ENCODE assay signal across 24 mouse cellular contexts in the genomic region with DNA sequence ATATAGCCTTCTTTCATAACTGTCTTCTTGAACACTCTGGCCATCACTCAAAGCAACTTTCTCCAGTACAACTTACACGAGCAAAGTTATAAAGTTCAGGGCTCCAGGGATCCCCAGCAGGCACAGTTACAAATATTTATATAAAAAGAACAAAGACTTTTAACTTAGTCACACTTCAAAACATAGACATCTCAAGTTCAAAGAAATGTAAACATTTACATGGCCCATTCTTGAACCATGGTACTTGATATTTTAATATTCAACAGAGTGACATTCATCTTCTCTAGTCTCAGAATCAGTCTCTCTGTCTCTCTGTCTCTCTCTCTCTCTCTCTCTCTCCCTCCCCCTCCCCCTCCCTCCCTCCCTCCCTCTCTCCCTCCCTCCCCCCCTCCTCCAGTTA.
DNase-seq lines count a peak whose midpoint lies in the region; ATAC-seq and TF ChIP-seq lines count a peak whose summit lies in the region.
"Had no signal": no experiment of that assay in that cellular context is flagged by ENCODE, and none has a peak within 500 bp of the region (broad histone marks: within the 10 kb centered on the region; RNA-seq: fewer than 3 reads in every experiment).

No protein-coding gene starts in this region.

- H3K36me3 ChIP-seq in hindbrain, embryonic 12.5 days, result no peaks in the 10 kb centered on the region
- H3K36me3 ChIP-seq in hindbrain, embryonic 14.5 days (replicated peaks; ENCODE audit: control insufficient read depth, insufficient read depth), result no peaks in the 10 kb centered on the region
- H3K36me3 ChIP-seq in kidney, postnatal 0 days (ENCODE audit: insufficient read depth, low read length), result no peaks in the 10 kb centered on the region
- no peaks in the 10 kb centered on the region for H3K36me3 ChIP-seq in midbrain, embryonic 12.5 days
- no peaks in the 10 kb centered on the region for H3K36me3 ChIP-seq in midbrain, embryonic 11.5 days (ENCODE audit: control insufficient read depth, insufficient read depth, low read length)
- H3K36me3 ChIP-seq: forebrain, embryonic 10.5 days; intestine, embryonic 15.5 days; limb, embryonic 10.5 days; liver, embryonic 15.5 days had no signal

- no peak overlapping the region for H3K4me3 ChIP-seq in hindbrain, embryonic 12.5 days
- no peak overlapping the region for H3K4me3 ChIP-seq in hindbrain, embryonic 14.5 days (replicated peaks; ENCODE audit: low read length)
- H3K4me3 ChIP-seq in kidney, postnatal 0 days (replicated peaks; ENCODE audit: low read depth, low read length), result no peak overlapping the region
- H3K4me3 ChIP-seq in midbrain, embryonic 12.5 days, result no peak overlapping the region
- H3K4me3 ChIP-seq in midbrain, embryonic 11.5 days (ENCODE audit: low read depth, low read length), result no peak overlapping the region
- H3K4me3 ChIP-seq: forebrain, embryonic 10.5 days; gastrocnemius, adult 2 months; intestine, embryonic 15.5 days; layer of hippocampus, adult 2 months; limb, embryonic 10.5 days; liver, embryonic 15.5 days had no signal

- H3K9me3 ChIP-seq in hindbrain, embryonic 12.5 days (replicated peaks), result no peaks in the 10 kb centered on the region
- no peaks in the 10 kb centered on the region for H3K9me3 ChIP-seq in hindbrain, embryonic 14.5 days (ENCODE audit: control insufficient read depth, low read length)
- H3K9me3 ChIP-seq in kidney, postnatal 0 days (replicated peaks; ENCODE audit: low read length), result no peaks in the 10 kb centered on the region
- no peaks in the 10 kb centered on the region for H3K9me3 ChIP-seq in midbrain, embryonic 12.5 days
- H3K9me3 ChIP-seq in midbrain, embryonic 11.5 days (ENCODE audit: control insufficient read depth, low read length), result no peaks in the 10 kb centered on the region
- H3K9me3 ChIP-seq: forebrain, embryonic 10.5 days; intestine, embryonic 15.5 days; limb, embryonic 10.5 days; liver, embryonic 15.5 days had no signal

- 0 out of 2 replicates have a peak overlapping the region, but pooled peaks have one; percentile 41 for H3K27ac ChIP-seq in hindbrain, embryonic 12.5 days
- no peak overlapping the region for H3K27ac ChIP-seq in hindbrain, embryonic 14.5 days
- no peak overlapping the region for H3K27ac ChIP-seq in kidney, postnatal 0 days
- 0 out of 2 replicates have a peak overlapping the region, but pooled peaks have one; percentile 43 for H3K27ac ChIP-seq in midbrain, embryonic 12.5 days (replicated peaks)
- H3K27ac ChIP-seq in midbrain, embryonic 11.5 days (ENCODE audit: low read depth, low read length), result no peak overlapping the region
- H3K27ac ChIP-seq: forebrain, embryonic 10.5 days; gastrocnemius, adult 2 months; intestine, embryonic 15.5 days; layer of hippocampus, adult 2 months; limb, embryonic 10.5 days; liver, embryonic 15.5 days; stomach, postnatal 0 days had no signal

- H3K4me1 ChIP-seq in hindbrain, embryonic 12.5 days, result peaks cover 53% of the 10 kb centered on the region
- H3K4me1 ChIP-seq in hindbrain, embryonic 14.5 days (replicated peaks; ENCODE audit: control insufficient read depth, insufficient read depth, low read length), result peaks cover 67% of the 10 kb centered on the region
- H3K4me1 ChIP-seq in kidney, postnatal 0 days (replicated peaks; ENCODE audit: insufficient read depth, low read length), result 0 out of 2 replicates have a peak, but pooled peaks cover 3% of the 10 kb centered on the region
- peaks cover 49% of the 10 kb centered on the region for H3K4me1 ChIP-seq in midbrain, embryonic 12.5 days
- H3K4me1 ChIP-seq in midbrain, embryonic 11.5 days (ENCODE audit: control insufficient read depth, insufficient read depth, low read length), result peaks cover 21% of the 10 kb centered on the region

- no peak for ATAC-seq in hindbrain, embryonic 12.5 days (ENCODE audit: low FRiP score)
- no peak for ATAC-seq in hindbrain, embryonic 14.5 days (ENCODE audit: low FRiP score)
- ATAC-seq in kidney, postnatal 0 days (replicated peaks; ENCODE audit: low FRiP score, low read depth), result no peak
- no peak for ATAC-seq in midbrain, embryonic 12.5 days (ENCODE audit: low FRiP score, low read depth)
- no peak for ATAC-seq in midbrain, embryonic 11.5 days (ENCODE audit: low FRiP score)
- ATAC-seq: intestine, embryonic 15.5 days had no signal

- H3K9ac ChIP-seq in hindbrain, embryonic 12.5 days, result no peak overlapping the region
- H3K9ac ChIP-seq in hindbrain, embryonic 14.5 days, result no peak overlapping the region
- H3K9ac ChIP-seq in kidney, postnatal 0 days (ENCODE audit: low read depth, low read length), result no peak overlapping the region
- H3K9ac ChIP-seq in midbrain, embryonic 12.5 days (replicated peaks), result no peak overlapping the region
- no peak overlapping the region for H3K9ac ChIP-seq in midbrain, embryonic 11.5 days (ENCODE audit: low read length)
- H3K9ac ChIP-seq: intestine, embryonic 15.5 days; liver, embryonic 15.5 days had no signal

- no peak for TF ChIP-seq CTCF in kidney, postnatal 0 days (IDR thresholded peaks at IDR 0.05; ENCODE audit: low read depth)

- no peak overlapping the region for H3K4me2 ChIP-seq in hindbrain, embryonic 12.5 days (replicated peaks)
- no peak overlapping the region for H3K4me2 ChIP-seq in hindbrain, embryonic 14.5 days (replicated peaks)
- no peak overlapping the region for H3K4me2 ChIP-seq in kidney, postnatal 0 days (ENCODE audit: low read length)
- H3K4me2 ChIP-seq in midbrain, embryonic 12.5 days (replicated peaks), result no peak overlapping the region
- no peak overlapping the region for H3K4me2 ChIP-seq in midbrain, embryonic 11.5 days
- H3K4me2 ChIP-seq: intestine, embryonic 15.5 days; liver, embryonic 15.5 days had no signal

- H3K27me3 ChIP-seq in hindbrain, embryonic 12.5 days, result no peaks in the 10 kb centered on the region
- no peaks in the 10 kb centered on the region for H3K27me3 ChIP-seq in hindbrain, embryonic 14.5 days (ENCODE audit: control insufficient read depth, insufficient read depth, low read length)
- H3K27me3 ChIP-seq in kidney, postnatal 0 days (ENCODE audit: insufficient read depth, low read length), result no peaks in the 10 kb centered on the region
- H3K27me3 ChIP-seq in midbrain, embryonic 12.5 days, result no peaks in the 10 kb centered on the region
- no peaks in the 10 kb centered on the region for H3K27me3 ChIP-seq in midbrain, embryonic 11.5 days (ENCODE audit: control insufficient read depth, insufficient read depth, low read length)
- H3K27me3 ChIP-seq: intestine, embryonic 15.5 days had no signal

- WGBS in hindbrain, embryonic 12.5 days, result 42% methylated on average over 1 of the region's 1 CpGs
- 39% methylated on average over 1 of the region's 1 CpGs for WGBS in hindbrain, embryonic 14.5 days
- WGBS in kidney, postnatal 0 days, result 0% methylated on average over 1 of the region's 1 CpGs
- 50% methylated on average over 1 of the region's 1 CpGs for WGBS in midbrain, embryonic 12.5 days
- 64% methylated on average over 1 of the region's 1 CpGs for WGBS in midbrain, embryonic 11.5 days

- DNase-seq in hindbrain, embryonic 14.5 days (ENCODE audit: low spot score), result no peak
- DNase-seq in kidney, postnatal 0 days (ENCODE audit: low spot score), result peak; percentile 41
- DNase-seq in kidney, postnatal 10 days, result no peak
- DNase-seq in midbrain, embryonic 11.5 days (ENCODE audit: low spot score, missing footprints), result no peak
- no peak for DNase-seq in cerebellum, adult 9-10 months
- DNase-seq: adrenal gland, adult 2 months; cerebellum, adult 11 months; cerebellum, postnatal 10 days; gastrocnemius, adult 2 months; heart, postnatal 4 days; kidney, adult 8-10 months; liver; midbrain, embryonic 14.5 days; right cerebral cortex, postnatal 14 days; thymus, adult 2 months; thymus, postnatal 4 days had no signal

Comparison
In these comparisons a context has a peak if more than half of its experiments do, and no peak if none do; other contexts are left out.
1. H3K27ac ChIP-seq: peak in hindbrain, embryonic 12.5 days (single experiment) and midbrain, embryonic 12.5 days (single experiment); none in hindbrain, embryonic 14.5 days (single experiment), kidney, postnatal 0 days (single experiment) and midbrain, embryonic 11.5 days (single experiment).